Mouse (Mus musculus) liver, embryonic 14.5 days (tissue): ENCODE data around the gene Igf1. TPM values are rescaled to one million over a fixed set of nuclear protein-coding genes. Genes with fewer than 3 reads are reported as not detected.

Source experiments
- ATAC-seq: fragments of 200-750 bp; cut with Nextera tagmentation; 2 replicates; pipeline ENCODE4 v1.8.0; 2017; ENCODE audit warnings: moderate number of reproducible peaks, mild to moderate bottlenecking, moderate library complexity; ENCODE audit not compliant: insufficient read depth
- DNase-seq, 3 experiments: peaks; one replicate each; pipeline ENCODE4 v3.0.0-alpha.2; 2012 to 2013; ENCODE audit warnings: low read depth in 3 of 3, low spot score in 3 of 3
- H3K27ac ChIP-seq: fragments of 300-500 bp; sonication (generic); 2 replicates; pipeline ENCODE4 v1.5.1; 2014; ENCODE audit warnings: moderate library complexity, mild to moderate bottlenecking, control low read depth, inconsistent platforms
- H3K27me3 ChIP-seq: fragments of 300-500 bp; sonication (generic); 2 replicates; pipeline ENCODE4 v1.6.1; 2014; ENCODE audit warnings: mild to moderate bottlenecking, low read length, moderate library complexity; ENCODE audit not compliant: control insufficient read depth, insufficient read depth
- H3K36me3 ChIP-seq: fragments of 300-500 bp; sonication (generic); replicated peaks from 2 replicates; pipeline ENCODE4 v1.6.1; 2014; ENCODE audit warnings: low read depth; ENCODE audit not compliant: control insufficient read depth, insufficient read depth
- H3K4me1 ChIP-seq, 2 experiments: fragments of 200-500 bp in 1 of 2; fragments of 300-500 bp in 1 of 2; sonication (generic) in 1 of 2; replicated peaks; 2 replicates each; pipeline ENCODE4 v1.6.1; 2012 to 2014; ENCODE audit warnings: antibody characterized with exemption in 1 of 2, inconsistent platforms in 1 of 2, low read length in 1 of 2; ENCODE audit not compliant: control insufficient read depth in 2 of 2, insufficient read depth in 2 of 2
- H3K4me2 ChIP-seq: fragments of 300-500 bp; sonication (generic); 2 replicates; pipeline ENCODE4 v1.6.1; 2014; ENCODE audit warnings: low read depth, mild to moderate bottlenecking, control low read depth, moderate library complexity
- H3K4me3 ChIP-seq, 2 experiments: fragments of 200-500 bp in 1 of 2; fragments of 300-500 bp in 1 of 2; sonication (generic) in 1 of 2; 2 replicates each; pipeline ENCODE4 v1.5.1; 2012 to 2014; ENCODE audit warnings: low read depth in 2 of 2, low read length in 2 of 2, mild to moderate bottlenecking in 2 of 2, control low read depth in 1 of 2, inconsistent platforms in 1 of 2, moderate library complexity in 1 of 2; ENCODE audit not compliant: insufficient read depth in 1 of 2
- H3K9ac ChIP-seq: fragments of 300-500 bp; sonication (generic); replicated peaks from 2 replicates; pipeline ENCODE4 v1.6.1; 2014; ENCODE audit warnings: mild to moderate bottlenecking, control low read depth, moderate library complexity
- H3K9me3 ChIP-seq: fragments of 300-500 bp; sonication (generic); 2 replicates; pipeline ENCODE4 v1.6.1; 2016; ENCODE audit warnings: low read length, mixed read lengths; ENCODE audit not compliant: control insufficient read depth
- CTCF ChIP-seq: IDR thresholded peaks from 2 replicates; pipeline ENCODE4 v1.5.1; 2016; ENCODE audit warnings: antibody characterized with exemption, low read depth, control low read depth
- EP300 ChIP-seq: IDR thresholded peaks from 2 replicates; pipeline ENCODE4 v1.6.1; 2016; ENCODE audit warnings: antibody characterized with exemption, low read depth
- WGBS: fragments of 180-500 bp; shearing (Covaris S2); extraction: QIAGEN DNeasy Blood & Tissue Kit; methylation state at CpG from one replicate; pipeline ENCODE4 v1.1.7; 2014; ENCODE audit not compliant: insufficient replicate concordance; 5-methylcytosine and 5-hydroxymethylcytosine counted together
- polyA plus RNA-seq, 2 experiments: library from polyadenylated mRNA; depleted of rRNA in 1 of 2; stranded (reverse) in 1 of 2; unstranded in 1 of 2; fragments of >200 nt; fragmentation: Nextera tagmentation in 1 of 2; extraction: Ambion mirVana in 1 of 2; gene quantifications; 2 replicates each; pipeline versions ENCODE4 v1.2.1 to v1.2.3; 2012 to 2014

Gene Igf1
- polyA plus RNA-seq, 2 experiments = 7.1 to 10.6 TPM

GRCm38 (mm10) chr10:87866448-87866847 is 8.4 kb downstream of the Igf1 start:
- WGBS = 57% methylated on average over 8 of the region's 8 CpGs
- TF ChIP-seq EP300 (no peak), CTCF (no peak)
- no peak for DNase-seq

GRCm38 (mm10) chr10:87867217-87867616 is 9.2 kb downstream of the Igf1 start:
- no peak for TF ChIP-seq EP300
- no peak for TF ChIP-seq CTCF
- Histone ChIP-seq H3K4me1 (no peaks in the 10 kb centered on the region), H3K4me2 (no peak overlapping the region), H3K27ac (no peak overlapping the region), H3K9ac (no peak overlapping the region), H3K27me3 (no peaks in the 10 kb centered on the region), H3K36me3 (no peaks in the 10 kb centered on the region), H3K4me3 (no peak overlapping the region), H3K9me3 (no peaks in the 10 kb centered on the region)
- WGBS = 69% methylated on average over 2 of the region's 2 CpGs
- no peak for ATAC-seq
- DNase-seq = no peak

More at GRCm38 (mm10) chr10:87866448-87866847, 8.4 kb downstream of the Igf1 start:
- Histone ChIP-seq H3K4me1 (no peaks in the 10 kb centered on the region), H3K9ac (no peak overlapping the region), H3K27ac (no peak overlapping the region), H3K27me3 (no peaks in the 10 kb centered on the region), H3K4me3 (no peak overlapping the region), H3K4me2 (no peak overlapping the region), H3K9me3 (no peaks in the 10 kb centered on the region), H3K36me3 (no peaks in the 10 kb centered on the region)
- ATAC-seq = no peak

- Histone ChIP-seq H3K4me2 (no peak overlapping the region), H3K4me3 (no peak overlapping the region), H3K9ac (no peak overlapping the region), H3K9me3 (no peaks in the 10 kb centered on the region), H3K27ac (no peak overlapping the region), H3K36me3 (no peaks in the 10 kb centered on the region), H3K27me3 (no peaks in the 10 kb centered on the region), H3K4me1 (no peaks in the 10 kb centered on the region)
- ATAC-seq (no peak), DNase-seq (no peak)
- WGBS = 58% methylated on average over 4 of the region's 4 CpGs
- no peak for TF ChIP-seq EP300
- TF ChIP-seq CTCF = no peak
Observed at GRCm38 (mm10) chr10:87867631-87868030, 9.6 kb downstream of the Igf1 start.

- no peak overlapping the region for H3K9ac ChIP-seq
- no peak overlapping the region for H3K4me2 ChIP-seq
- TF ChIP-seq CTCF (no peak), EP300 (no peak)
- no peak overlapping the region for H3K4me3 ChIP-seq
- DNase-seq = no peak
- no peaks in the 10 kb centered on the region for H3K36me3 ChIP-seq
- H3K27ac ChIP-seq = no peak overlapping the region
- no peak for ATAC-seq
- H3K27me3 ChIP-seq = no peaks in the 10 kb centered on the region
- H3K4me1 ChIP-seq = no peaks in the 10 kb centered on the region
- H3K9me3 ChIP-seq = no peaks in the 10 kb centered on the region
- 63% methylated on average over 9 of the region's 9 CpGs for WGBS
Observed at GRCm38 (mm10) chr10:87868349-87869053, 10.4 kb downstream of the Igf1 start.

- no peak overlapping the region for H3K4me3 ChIP-seq
- H3K36me3 ChIP-seq = no peaks in the 10 kb centered on the region
- no peaks in the 10 kb centered on the region for H3K4me1 ChIP-seq
- no peaks in the 10 kb centered on the region for H3K9me3 ChIP-seq
- no peaks in the 10 kb centered on the region for H3K27me3 ChIP-seq
- TF ChIP-seq EP300 (no peak), CTCF (no peak)
- no peak overlapping the region for H3K4me2 ChIP-seq
- H3K9ac ChIP-seq = no peak overlapping the region
- H3K27ac ChIP-seq = no peak overlapping the region
- no peak for DNase-seq
- ATAC-seq = no peak
- WGBS = 38% methylated on average over 2 of the region's 2 CpGs
Observed at GRCm38 (mm10) chr10:87869151-87869550, 11.1 kb downstream of the Igf1 start.
